ENCODE assay signal across 21 mouse cellular contexts in genomic region chr5:92967143-92967542, GRCm38 (mm10).
"Had no signal": no experiment of that assay in that cellular context is flagged by ENCODE, and none has a peak within 500 bp of the region (broad histone marks: within the 10 kb centered on the region; RNA-seq: fewer than 3 reads in every experiment).

No protein-coding gene starts in this region.

- H3K9me3 ChIP-seq: limb, embryonic 12.5 days; limb, embryonic 15.5 days; midbrain, embryonic 10.5 days; midbrain, embryonic 13.5 days; neural tube, embryonic 13.5 days had no signal

- H3K4me1 ChIP-seq: limb, embryonic 15.5 days; midbrain, embryonic 10.5 days; midbrain, embryonic 13.5 days; neural tube, embryonic 13.5 days had no signal

- H3K4me2 ChIP-seq: limb, embryonic 12.5 days; limb, embryonic 15.5 days; liver, embryonic 11.5 days; lung, embryonic 14.5 days; midbrain, embryonic 13.5 days; neural tube, embryonic 13.5 days had no signal

- DNase-seq: kidney, adult 2 months; kidney, postnatal 25 days; left cerebral cortex, postnatal 4 days; liver, postnatal 0 days; lung, embryonic 14.5 days; lung, postnatal 14 days; thymus, adult 18-20 months; thymus, postnatal 36 days had no signal

- H3K27me3 ChIP-seq: limb, embryonic 12.5 days; limb, embryonic 15.5 days; midbrain, embryonic 13.5 days; neural tube, embryonic 13.5 days had no signal

- ATAC-seq: intestine, postnatal 0 days; liver, postnatal 0 days; midbrain, embryonic 13.5 days; midbrain, embryonic 16.5 days had no signal

- H3K4me3 ChIP-seq: layer of hippocampus, adult 2 months; limb, embryonic 12.5 days; limb, embryonic 15.5 days; megakaryocyte, embryonic 14.5 days; midbrain, embryonic 10.5 days; midbrain, embryonic 13.5 days; myocyte; neural tube, embryonic 13.5 days had no signal

- H3K27ac ChIP-seq: kidney, postnatal 0 days; layer of hippocampus, adult 2 months; limb, embryonic 12.5 days; limb, embryonic 15.5 days; liver, embryonic 14.5 days; midbrain, embryonic 10.5 days; midbrain, embryonic 13.5 days; neural tube, embryonic 13.5 days had no signal

- H3K36me3 ChIP-seq: limb, embryonic 15.5 days had no signal

- H3K9ac ChIP-seq: limb, embryonic 12.5 days; limb, embryonic 15.5 days; liver, embryonic 14.5 days; liver, postnatal 0 days; lung, embryonic 14.5 days; midbrain, embryonic 13.5 days; neural tube, embryonic 13.5 days had no signal
